Mouse (Mus musculus): ENCODE results near the gene Olfr599.

GRCm38 (mm10) chr7:103349569-103349968, 13.9 kb downstream of the Olfr599 start, which contains the start of gene Olfr600:
- no peak for TF ChIP-seq CTCF (IDR thresholded peaks at IDR 0.05; ENCODE audit: low read depth)
- no peak for TF ChIP-seq EP300 (IDR thresholded peaks at IDR 0.05; ENCODE audit: low read depth)
